Mouse (Mus musculus): Measurements from ENCODE around the gene Fgg. TPM values are rescaled to one million over a fixed set of nuclear protein-coding genes. Genes with fewer than 3 reads are reported as not detected.
A peak's percentile ranks its signal among the peaks of the same experiment; 100 is the strongest.

Fgg gene
- polyA plus RNA-seq, 1 experiment from 2014 or later: 182 TPM

DNA sequence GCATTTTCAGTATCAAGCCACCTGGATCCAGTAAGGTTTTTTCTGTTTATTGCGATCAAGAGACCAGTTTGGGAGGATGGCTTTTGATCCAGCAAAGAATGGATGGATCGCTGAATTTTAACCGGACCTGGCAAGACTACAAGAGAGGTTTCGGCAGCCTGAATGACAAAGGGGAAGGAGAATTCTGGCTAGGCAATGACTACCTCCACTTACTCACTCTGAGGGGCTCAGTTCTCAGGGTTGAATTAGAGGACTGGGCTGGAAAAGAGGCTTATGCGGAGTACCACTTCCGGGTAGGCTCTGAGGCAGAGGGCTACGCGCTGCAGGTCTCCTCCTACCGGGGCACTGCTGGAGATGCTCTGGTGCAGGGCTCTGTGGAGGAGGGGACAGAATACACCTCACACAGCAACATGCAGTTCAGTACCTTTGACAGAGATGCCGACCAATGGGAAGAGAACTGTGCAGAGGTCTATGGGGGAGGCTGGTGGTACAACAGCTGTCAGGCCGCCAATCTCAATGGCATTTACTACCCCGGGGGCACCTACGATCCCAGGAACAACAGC is 25.3 kb downstream of the Fgg start:
- no peak overlapping the region for H3K9ac ChIP-seq (ENCODE audit: low read depth, low read length)
- ATAC-seq (replicated peaks; ENCODE audit: low FRiP score) (no peak), DNase-seq (ENCODE audit: low spot score) (no peak)
- no peak overlapping the region for H3K27ac ChIP-seq (ENCODE audit: low read depth, low read length)
- no peaks in the 10 kb centered on the region for H3K27me3 ChIP-seq (replicated peaks; ENCODE audit: control insufficient read depth, insufficient read depth, low read length)
- no peaks in the 10 kb centered on the region for H3K36me3 ChIP-seq (ENCODE audit: control insufficient read depth, insufficient read depth, low read length)
- no peaks in the 10 kb centered on the region for H3K4me1 ChIP-seq (replicated peaks; ENCODE audit: control insufficient read depth, insufficient read depth, low read length)
- H3K4me2 ChIP-seq: no peak overlapping the region
- no peak overlapping the region for H3K4me3 ChIP-seq (ENCODE audit: low read depth, low read length)
- no peaks in the 10 kb centered on the region for H3K9me3 ChIP-seq (ENCODE audit: control insufficient read depth, low read length)
- 57% methylated on average over 13 of the region's 13 CpGs for WGBS

DNA sequence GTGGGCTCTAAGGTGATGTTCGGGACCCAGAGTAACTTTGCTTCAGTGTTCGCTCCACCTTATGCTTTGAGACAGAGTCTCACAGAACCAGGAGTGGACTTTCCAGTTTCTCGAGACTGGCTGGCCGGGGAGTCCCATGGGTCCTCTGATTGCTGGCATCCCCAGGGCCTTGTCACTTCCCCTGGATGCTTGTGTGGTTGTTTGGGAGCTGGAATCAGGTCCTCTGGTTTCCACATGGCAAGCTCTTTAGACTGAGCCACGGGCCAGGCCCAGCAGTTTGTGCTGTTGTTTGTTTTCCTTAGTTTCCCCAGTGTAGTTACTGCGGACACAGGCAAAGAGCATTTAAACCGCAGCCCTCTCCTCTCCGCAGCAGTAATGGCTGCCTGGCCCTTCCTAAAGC is 26.3 kb downstream of the Fgg start:
- Histone ChIP-seq H3K36me3 (ENCODE audit: control insufficient read depth, insufficient read depth, low read length) (no peaks in the 10 kb centered on the region), H3K9me3 (ENCODE audit: control insufficient read depth, low read length) (no peaks in the 10 kb centered on the region), H3K4me3 (ENCODE audit: low read depth, low read length) (no peak overlapping the region), H3K9ac (ENCODE audit: low read depth, low read length) (no peak overlapping the region), H3K4me1 (replicated peaks; ENCODE audit: control insufficient read depth, insufficient read depth, low read length) (no peaks in the 10 kb centered on the region), H3K27me3 (replicated peaks; ENCODE audit: control insufficient read depth, insufficient read depth, low read length) (no peaks in the 10 kb centered on the region), H3K27ac (ENCODE audit: low read depth, low read length) (no peak overlapping the region), H3K4me2 (no peak overlapping the region)
- DNase-seq (ENCODE audit: low spot score) (no peak), ATAC-seq (replicated peaks; ENCODE audit: low FRiP score) (no peak)
- WGBS: 75% methylated on average over 8 of the region's 8 CpGs

- 63% methylated on average over 2 of the region's 2 CpGs for WGBS
- DNase-seq (ENCODE audit: low spot score) (no peak), ATAC-seq (replicated peaks; ENCODE audit: low FRiP score) (peak; percentile 60)
- Histone ChIP-seq H3K4me1 (replicated peaks; ENCODE audit: control insufficient read depth, insufficient read depth, low read length) (no peaks in the 10 kb centered on the region), H3K27me3 (replicated peaks; ENCODE audit: control insufficient read depth, insufficient read depth, low read length) (no peaks in the 10 kb centered on the region), H3K4me2 (no peak overlapping the region), H3K36me3 (ENCODE audit: control insufficient read depth, insufficient read depth, low read length) (no peaks in the 10 kb centered on the region), H3K9ac (ENCODE audit: low read depth, low read length) (no peak overlapping the region), H3K9me3 (ENCODE audit: control insufficient read depth, low read length) (no peaks in the 10 kb centered on the region), H3K27ac (ENCODE audit: low read depth, low read length) (peak overlapping the region; percentile 6; the same call in 1 of the 2 replicates), H3K4me3 (ENCODE audit: low read depth, low read length) (no peak overlapping the region)
These were observed 31.3 kb downstream of the Fgg start for GRCm38 (mm10) chr3:83038865-83039264.

GRCm38 (mm10) chr3:83039666-83040065 is 32.1 kb downstream of the Fgg start:
- DNase-seq (ENCODE audit: low spot score) (no peak), ATAC-seq (replicated peaks; ENCODE audit: low FRiP score) (peak; percentile 58)
- H3K4me3 ChIP-seq (ENCODE audit: low read depth, low read length): no peak overlapping the region
- no peaks in the 10 kb centered on the region for H3K9me3 ChIP-seq (ENCODE audit: control insufficient read depth, low read length)
- WGBS: 62% methylated on average over 4 of the region's 4 CpGs
- H3K4me2 ChIP-seq: peak overlapping the region; percentile 1; the same call in 1 of the 2 replicates
- no peaks in the 10 kb centered on the region for H3K27me3 ChIP-seq (replicated peaks; ENCODE audit: control insufficient read depth, insufficient read depth, low read length)
- H3K27ac ChIP-seq (ENCODE audit: low read depth, low read length): peak overlapping the region; percentile 30; the same call in 1 of the 2 replicates
- H3K4me1 ChIP-seq (replicated peaks; ENCODE audit: control insufficient read depth, insufficient read depth, low read length): no peaks in the 10 kb centered on the region
- H3K36me3 ChIP-seq (ENCODE audit: control insufficient read depth, insufficient read depth, low read length): no peaks in the 10 kb centered on the region
- no peak overlapping the region for H3K9ac ChIP-seq (ENCODE audit: low read depth, low read length)

DNA sequence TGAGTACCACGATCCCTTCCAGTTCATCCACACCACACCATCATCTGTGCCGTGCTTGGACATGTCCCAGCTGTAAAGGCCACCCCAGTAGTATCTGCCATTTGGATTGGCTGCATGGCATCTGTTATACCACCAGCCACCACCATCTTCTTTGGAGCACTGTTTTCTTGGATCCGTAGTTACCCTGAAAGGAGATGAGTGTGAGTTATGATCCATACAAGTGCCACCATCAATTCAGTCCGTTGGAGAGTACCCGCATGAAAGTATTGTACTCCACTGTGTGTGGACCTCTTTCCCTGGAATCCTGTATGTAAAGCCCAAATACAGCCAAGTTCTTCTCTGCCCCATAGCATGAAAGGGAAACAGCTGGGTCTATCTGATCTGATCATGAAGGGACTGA is 34.9 kb downstream of the Fgg start:
- Histone ChIP-seq H3K27ac (ENCODE audit: low read depth, low read length) (no peak overlapping the region), H3K27me3 (replicated peaks; ENCODE audit: control insufficient read depth, insufficient read depth, low read length) (no peaks in the 10 kb centered on the region), H3K36me3 (ENCODE audit: control insufficient read depth, insufficient read depth, low read length) (no peaks in the 10 kb centered on the region), H3K9me3 (ENCODE audit: control insufficient read depth, low read length) (no peaks in the 10 kb centered on the region), H3K9ac (ENCODE audit: low read depth, low read length) (no peak overlapping the region), H3K4me3 (ENCODE audit: low read depth, low read length) (no peak overlapping the region), H3K4me1 (replicated peaks; ENCODE audit: control insufficient read depth, insufficient read depth, low read length) (no peaks in the 10 kb centered on the region), H3K4me2 (no peak overlapping the region)
- DNase-seq (ENCODE audit: low spot score) (no peak), ATAC-seq (replicated peaks; ENCODE audit: low FRiP score) (no peak)
- WGBS: 86% methylated on average over 5 of the region's 5 CpGs

DNA sequence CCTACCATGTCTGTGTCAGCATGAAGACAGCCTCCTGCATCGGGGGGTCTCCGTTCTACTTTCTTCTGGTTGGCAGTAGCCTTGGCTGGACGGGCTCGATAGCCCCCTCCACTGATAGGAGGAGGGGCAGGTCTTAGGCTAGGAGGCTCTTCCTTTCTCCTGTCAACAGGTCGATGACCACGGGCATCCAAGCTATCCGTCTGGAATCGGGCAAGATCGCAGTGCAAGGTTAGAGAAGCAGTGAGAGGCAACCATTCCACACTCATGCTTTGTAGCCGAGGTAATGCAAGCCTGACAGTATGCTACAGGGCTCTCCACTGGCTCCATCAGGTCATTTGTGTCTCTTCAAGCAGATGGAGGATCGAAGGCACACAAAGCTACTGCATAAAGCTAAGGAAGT is 39.1 kb downstream of the Fgg start:
- H3K9ac ChIP-seq (ENCODE audit: low read depth, low read length): no peak overlapping the region
- ATAC-seq (replicated peaks; ENCODE audit: low FRiP score): no peak

GRCm38 (mm10) chr3:83049680-83050079 is 42.2 kb downstream of the Fgg start, which contains the start of gene Fgb:
Fgb (minus strand) TSS chr3:83049863.
- 79% methylated on average over 8 of the region's 8 CpGs for WGBS
- no peaks in the 10 kb centered on the region for H3K36me3 ChIP-seq (ENCODE audit: control insufficient read depth, insufficient read depth, low read length)
- H3K4me2 ChIP-seq: peak within 1 kb of the TSS; percentile 41; the same call in 1 of the 2 replicates
- H3K27ac ChIP-seq (ENCODE audit: low read depth, low read length): no peak within 1 kb of the TSS
- no peaks in the 10 kb centered on the region for H3K27me3 ChIP-seq (replicated peaks; ENCODE audit: control insufficient read depth, insufficient read depth, low read length)
- no peaks in the 10 kb centered on the region for H3K9me3 ChIP-seq (ENCODE audit: control insufficient read depth, low read length)
- ATAC-seq (replicated peaks; ENCODE audit: low FRiP score): peak; percentile 32; the same call in 1 of the 2 replicates
- no peak within 1 kb of the TSS for H3K9ac ChIP-seq (ENCODE audit: low read depth, low read length)
- H3K4me1 ChIP-seq (replicated peaks; ENCODE audit: control insufficient read depth, insufficient read depth, low read length): peaks cover 3% of the 10 kb centered on the region; the same call in 1 of the 2 replicates
- DNase-seq (ENCODE audit: low spot score): no peak
- peak within 1 kb of the TSS; percentile 15 for H3K4me3 ChIP-seq (ENCODE audit: low read depth, low read length)

More for the DNA sequence above, 39.1 kb downstream of the Fgg start:
- Histone ChIP-seq H3K4me1 (replicated peaks; ENCODE audit: control insufficient read depth, insufficient read depth, low read length) (no peaks in the 10 kb centered on the region), H3K27ac (ENCODE audit: low read depth, low read length) (no peak overlapping the region), H3K36me3 (ENCODE audit: control insufficient read depth, insufficient read depth, low read length) (no peaks in the 10 kb centered on the region), H3K4me3 (ENCODE audit: low read depth, low read length) (no peak overlapping the region), H3K4me2 (no peak overlapping the region), H3K9me3 (ENCODE audit: control insufficient read depth, low read length) (no peaks in the 10 kb centered on the region), H3K27me3 (replicated peaks; ENCODE audit: control insufficient read depth, insufficient read depth, low read length) (no peaks in the 10 kb centered on the region)
- no peak for DNase-seq (ENCODE audit: low spot score)
- 77% methylated on average over 11 of the region's 11 CpGs for WGBS

DNA sequence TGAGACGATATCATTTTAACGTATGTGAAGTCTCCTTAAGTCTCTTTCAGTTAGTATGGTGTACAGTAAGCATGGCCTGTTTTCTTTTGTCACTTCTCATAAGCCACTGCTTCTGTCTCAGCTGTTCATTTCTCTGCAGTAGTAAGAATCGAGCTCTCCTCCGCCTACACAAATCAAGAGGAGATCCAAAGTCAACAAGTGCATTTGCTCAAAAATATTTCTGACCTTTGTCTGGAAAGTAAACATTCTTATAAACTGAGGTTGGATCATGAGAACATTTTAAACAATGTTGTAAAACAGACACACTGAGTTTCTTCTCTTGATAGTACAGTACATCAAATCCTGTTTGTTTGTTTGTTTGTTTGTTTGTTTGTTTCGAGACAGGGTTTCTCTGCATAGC is 43.1 kb downstream of the Fgg start:
- no peak for DNase-seq (ENCODE audit: low spot score)
- H3K9me3 ChIP-seq (ENCODE audit: control insufficient read depth, low read length): no peaks in the 10 kb centered on the region
- no peak overlapping the region for H3K4me2 ChIP-seq
- 83% methylated on average over 5 of the region's 5 CpGs for WGBS
- no peaks in the 10 kb centered on the region for H3K27me3 ChIP-seq (replicated peaks; ENCODE audit: control insufficient read depth, insufficient read depth, low read length)
- peaks cover 3% of the 10 kb centered on the region; the same call in 1 of the 2 replicates for H3K4me1 ChIP-seq (replicated peaks; ENCODE audit: control insufficient read depth, insufficient read depth, low read length)
- H3K27ac ChIP-seq (ENCODE audit: low read depth, low read length): no peak overlapping the region
- no peak overlapping the region for H3K4me3 ChIP-seq (ENCODE audit: low read depth, low read length)
- no peaks in the 10 kb centered on the region for H3K36me3 ChIP-seq (ENCODE audit: control insufficient read depth, insufficient read depth, low read length)
- H3K9ac ChIP-seq (ENCODE audit: low read depth, low read length): no peak overlapping the region
- ATAC-seq (replicated peaks; ENCODE audit: low FRiP score): no peak

DNA sequence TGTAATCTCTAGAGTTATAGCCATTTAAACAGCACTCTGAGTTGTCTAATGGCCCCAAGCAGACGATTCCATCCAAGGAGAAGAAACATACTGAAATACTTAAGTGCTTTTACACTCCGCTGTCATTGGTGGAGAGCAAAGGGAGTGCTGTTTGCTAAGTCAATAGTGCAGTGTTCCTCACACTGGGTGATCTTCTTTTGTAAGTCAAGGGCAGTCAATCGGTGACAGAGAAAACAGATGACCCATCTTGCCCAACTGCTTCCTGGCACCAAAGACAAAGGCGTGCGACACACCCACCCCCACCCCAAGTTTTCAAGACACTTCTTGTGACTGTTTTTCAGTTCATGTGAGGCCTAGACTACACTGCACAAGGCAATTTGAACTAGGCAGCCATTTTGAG is 44.6 kb downstream of the Fgg start:
- peaks cover 7% of the 10 kb centered on the region for H3K4me1 ChIP-seq (replicated peaks; ENCODE audit: control insufficient read depth, insufficient read depth, low read length)
- no peak for ATAC-seq (replicated peaks; ENCODE audit: low FRiP score)
- DNase-seq (ENCODE audit: low spot score): no peak
- 71% methylated on average over 5 of the region's 5 CpGs for WGBS
- H3K4me3 ChIP-seq (ENCODE audit: low read depth, low read length): no peak overlapping the region
- H3K9me3 ChIP-seq (ENCODE audit: control insufficient read depth, low read length): no peaks in the 10 kb centered on the region
- H3K4me2 ChIP-seq: no peak overlapping the region
- H3K9ac ChIP-seq (ENCODE audit: low read depth, low read length): no peak overlapping the region
- no peak overlapping the region for H3K27ac ChIP-seq (ENCODE audit: low read depth, low read length)
- no peaks in the 10 kb centered on the region for H3K27me3 ChIP-seq (replicated peaks; ENCODE audit: control insufficient read depth, insufficient read depth, low read length)
- peaks cover 2% of the 10 kb centered on the region; the same call in 1 of the 2 replicates for H3K36me3 ChIP-seq (ENCODE audit: control insufficient read depth, insufficient read depth, low read length)
